Mouse (Mus musculus): ENCODE data around the gene Rtn4r. TPM values are rescaled to one million over a fixed set of nuclear protein-coding genes. Genes with fewer than 3 reads are reported as not detected.
A peak's percentile ranks its signal among the peaks of the same experiment; 100 is the strongest.

The Rtn4r gene
- 0.65 and 0.68 TPM in 2 replicates for polyA plus RNA-seq (2016; fragmentation: Nextera tagmentation; extraction: Ambion mirVana)

DNA sequence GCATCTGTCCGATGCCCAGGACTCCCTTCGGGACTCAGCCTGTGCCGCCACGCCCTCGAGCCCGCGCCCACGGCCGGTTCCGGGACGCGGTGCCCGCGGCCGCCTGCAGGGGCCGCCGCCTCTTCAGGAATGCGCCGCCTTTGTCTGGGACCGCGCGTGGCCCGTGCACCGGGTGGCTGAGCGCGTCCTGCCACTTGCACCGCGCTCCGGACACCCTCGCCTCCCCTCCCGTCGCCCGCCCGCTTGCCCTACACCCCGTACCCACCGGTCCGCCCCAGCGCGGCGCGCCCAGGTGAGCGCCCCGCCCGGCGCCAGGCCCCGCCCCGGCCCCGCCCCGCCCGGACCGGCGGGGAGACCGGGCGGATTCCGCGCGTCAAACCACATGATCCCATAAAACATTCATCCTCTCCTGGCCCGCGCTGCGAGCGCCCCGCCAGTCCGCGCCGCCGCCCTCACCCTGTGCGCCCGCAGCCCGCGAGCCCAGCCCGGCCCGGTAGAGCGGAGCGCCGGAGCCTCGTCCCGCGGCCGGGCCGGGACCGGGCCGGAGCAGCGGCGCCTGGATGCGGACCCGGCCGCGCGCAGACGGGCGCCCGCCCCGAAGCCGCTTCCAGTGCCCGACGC, at the start of gene Rtn4r:
TSS of gene Rtn4r (plus strand) at position 402 of the 621 bp plus-strand sequence.
- WGBS (ENCODE audit: insufficient replicate concordance), result 1% methylated on average over 94 of the region's 96 CpGs
- Histone ChIP-seq H3K9ac (peak within 1 kb of the TSS; percentile 46; the same call in 1 of the 2 replicates), H3K27me3 (replicated peaks) (peaks cover 87% of the 10 kb centered on the region), H3K4me3 (peak within 1 kb of the TSS; percentile 60), H3K4me2 (peak within 1 kb of the TSS; percentile 75), H3K36me3 (no peaks in the 10 kb centered on the region), H3K9me3 (replicated peaks) (no peaks in the 10 kb centered on the region), H3K27ac (no peak within 1 kb of the TSS), H3K4me1 (peaks cover 12% of the 10 kb centered on the region)
- no peak; the same call in 1 of the 2 replicates for ATAC-seq

DNA sequence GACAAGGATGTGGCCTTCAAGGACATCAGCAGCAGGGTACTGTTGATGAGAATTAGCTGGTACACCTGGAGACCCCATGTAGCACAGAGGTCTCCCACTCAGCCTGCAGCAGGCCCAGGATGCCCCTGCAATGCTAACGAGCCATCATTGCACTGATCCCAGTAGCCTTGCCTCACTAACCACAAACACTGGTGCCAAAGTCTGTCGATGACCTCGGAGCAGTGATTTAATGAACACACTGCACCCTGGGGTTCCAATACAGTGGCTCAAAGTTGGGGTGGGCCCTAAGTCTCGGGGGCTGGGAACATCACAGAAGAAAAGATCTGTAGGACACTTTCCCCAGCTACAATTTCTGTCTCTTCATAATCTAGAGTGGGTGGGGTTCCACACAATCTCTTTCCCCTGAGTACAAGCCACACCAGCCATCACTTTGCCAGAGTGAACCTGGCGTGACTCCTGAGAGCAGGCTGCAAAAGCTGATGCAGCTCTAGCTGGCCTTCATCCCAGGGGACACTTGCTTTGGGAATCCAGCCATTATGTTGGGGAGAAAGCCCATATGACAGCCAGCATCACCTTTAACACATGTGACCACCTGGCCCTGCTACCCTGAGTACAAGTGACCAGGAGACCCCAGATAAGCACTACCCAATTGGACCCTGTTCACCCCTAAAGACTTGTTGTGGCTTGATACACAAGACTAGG, 49.0 kb upstream of the Rtn4r start:
- Histone ChIP-seq H3K9ac (no peak overlapping the region), H3K9me3 (replicated peaks) (no peaks in the 10 kb centered on the region), H3K4me3 (no peak overlapping the region), H3K4me1 (peaks cover 6% of the 10 kb centered on the region; the same call in 1 of the 2 replicates), H3K27ac (no peak overlapping the region), H3K27me3 (replicated peaks) (no peaks in the 10 kb centered on the region), H3K36me3 (peaks cover 8% of the 10 kb centered on the region; the same call in 1 of the 2 replicates), H3K4me2 (no peak overlapping the region)
- ATAC-seq, result no peak
- WGBS (ENCODE audit: insufficient replicate concordance), result 62% methylated on average over 5 of the region's 5 CpGs

DNA sequence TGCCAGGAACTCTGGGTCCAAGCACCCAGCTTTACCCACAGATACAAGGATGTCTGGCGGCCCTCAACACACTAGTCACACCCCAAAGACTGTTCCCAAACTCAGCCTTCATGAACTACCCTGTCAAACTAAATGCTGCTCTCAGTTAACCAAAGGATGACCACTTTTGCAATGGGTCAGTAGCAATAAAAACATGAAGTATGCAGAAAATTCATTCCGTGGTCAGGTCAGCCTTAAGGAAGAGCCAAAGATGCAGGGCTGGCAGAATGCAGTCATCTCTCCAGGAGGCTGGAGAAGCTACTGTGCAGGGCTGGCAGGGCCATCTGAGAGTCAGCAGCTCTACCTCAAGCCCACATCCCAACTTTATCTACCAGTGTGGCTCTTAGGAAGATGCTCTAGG, 48.1 kb upstream of the Rtn4r start:
- Histone ChIP-seq H3K9ac (no peak overlapping the region), H3K4me3 (no peak overlapping the region), H3K27me3 (replicated peaks) (no peaks in the 10 kb centered on the region), H3K4me2 (no peak overlapping the region), H3K9me3 (replicated peaks) (no peaks in the 10 kb centered on the region), H3K36me3 (peaks cover 8% of the 10 kb centered on the region; the same call in 1 of the 2 replicates), H3K4me1 (peaks cover 6% of the 10 kb centered on the region; the same call in 1 of the 2 replicates), H3K27ac (no peak overlapping the region)
- WGBS (ENCODE audit: insufficient replicate concordance), result 71% methylated on average over 2 of the region's 2 CpGs
- ATAC-seq, result no peak

DNA sequence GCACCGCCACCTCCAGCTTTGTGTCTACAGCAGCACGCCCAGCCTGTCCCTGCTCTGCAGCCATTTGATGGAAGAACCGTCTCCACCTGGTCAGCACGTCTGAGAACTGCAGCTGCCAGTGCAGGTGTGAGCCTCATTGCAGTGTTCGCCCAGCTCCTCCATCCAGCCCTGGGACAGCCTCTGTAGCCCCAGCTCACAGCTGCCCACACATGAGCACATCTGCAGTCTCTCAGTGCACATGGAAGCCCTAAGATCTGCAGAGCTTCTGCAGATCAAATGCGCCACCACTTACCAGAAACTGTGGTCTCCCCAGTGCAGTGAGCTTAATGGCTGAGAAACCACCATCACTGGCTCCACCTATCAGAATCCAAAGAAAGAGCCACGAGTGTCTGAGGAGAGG, 47.3 kb upstream of the Rtn4r start:
- H3K4me2 ChIP-seq, result no peak overlapping the region
- WGBS (ENCODE audit: insufficient replicate concordance), result 68% methylated on average over 7 of the region's 7 CpGs
- H3K9me3 ChIP-seq (replicated peaks), result no peaks in the 10 kb centered on the region
- H3K4me1 ChIP-seq, result peaks cover 6% of the 10 kb centered on the region; the same call in 1 of the 2 replicates
- H3K27me3 ChIP-seq (replicated peaks), result no peaks in the 10 kb centered on the region
- H3K36me3 ChIP-seq, result peaks cover 8% of the 10 kb centered on the region; the same call in 1 of the 2 replicates
- ATAC-seq, result no peak
- H3K4me3 ChIP-seq, result no peak overlapping the region
- no peak overlapping the region for H3K27ac ChIP-seq
- no peak overlapping the region for H3K9ac ChIP-seq

DNA sequence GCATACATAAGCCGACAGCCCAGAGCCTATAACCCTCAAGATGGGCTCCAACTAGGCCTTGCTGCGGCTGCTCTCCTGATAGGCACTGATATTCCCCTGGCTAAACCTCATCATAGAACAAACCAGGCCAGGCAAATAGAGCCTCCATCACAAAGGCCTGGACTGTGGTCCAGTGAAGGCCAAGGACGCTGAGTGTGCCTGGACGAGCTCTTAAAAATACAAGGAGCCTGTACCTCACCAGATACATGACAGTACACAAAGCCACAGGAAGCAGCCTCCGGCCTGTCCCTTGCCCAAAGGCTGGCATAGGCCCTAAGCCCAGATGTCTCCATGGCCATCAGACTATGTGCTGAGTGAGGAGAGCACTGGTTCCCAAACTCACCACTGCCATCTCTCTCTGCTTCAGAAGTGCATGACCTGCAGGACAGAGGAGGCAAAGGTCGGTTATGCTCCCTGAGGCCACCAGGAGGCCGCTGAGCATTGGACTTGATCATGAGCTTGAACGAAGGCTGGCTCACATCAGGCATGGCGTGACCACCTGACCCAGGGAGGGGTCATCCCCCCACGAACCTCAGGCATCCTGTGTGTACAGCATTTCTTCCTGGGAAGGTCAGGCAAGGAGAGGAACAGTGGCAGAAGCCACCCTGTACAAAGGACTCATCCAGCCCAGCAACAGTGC, 46.2 kb upstream of the Rtn4r start:
- WGBS (ENCODE audit: insufficient replicate concordance), result 69% methylated on average over 10 of the region's 10 CpGs
- ATAC-seq, result no peak

DNA sequence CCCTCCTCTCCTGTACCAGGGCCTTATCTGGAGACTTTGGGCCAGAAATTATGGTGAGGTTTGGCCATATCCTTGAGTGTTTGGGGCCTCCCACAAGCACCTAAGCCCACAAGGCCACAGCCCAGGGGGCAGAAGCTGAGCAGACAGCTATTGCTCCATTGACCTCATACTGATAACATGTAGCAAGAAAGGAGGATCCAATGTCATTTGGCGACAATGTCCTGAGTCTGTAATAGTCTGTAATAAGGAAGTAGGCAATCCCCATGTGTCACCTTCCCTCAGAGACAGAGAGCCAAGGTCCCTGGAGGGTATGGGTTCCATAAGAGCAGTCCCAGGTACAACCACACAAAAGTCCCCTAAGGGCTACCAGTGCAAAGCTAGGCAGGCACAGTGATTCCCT, 45.2 kb upstream of the Rtn4r start:
- H3K4me3 ChIP-seq, result no peak overlapping the region
- H3K27me3 ChIP-seq (replicated peaks), result 0 out of 2 replicates have a peak, but pooled peaks cover 3% of the 10 kb centered on the region
- no peak for ATAC-seq
- no peak overlapping the region for H3K27ac ChIP-seq
- WGBS (ENCODE audit: insufficient replicate concordance), result 46% methylated on average over 1 of the region's 1 CpGs
- H3K9ac ChIP-seq, result no peak overlapping the region
- no peaks in the 10 kb centered on the region for H3K9me3 ChIP-seq (replicated peaks)
- no peak overlapping the region for H3K4me2 ChIP-seq
- peaks cover 3% of the 10 kb centered on the region; the same call in 1 of the 2 replicates for H3K36me3 ChIP-seq
- peaks cover 7% of the 10 kb centered on the region for H3K4me1 ChIP-seq

More for the DNA sequence above, 46.2 kb upstream of the Rtn4r start:
- H3K9me3 ChIP-seq (replicated peaks), result no peaks in the 10 kb centered on the region
- no peaks in the 10 kb centered on the region for H3K27me3 ChIP-seq (replicated peaks)
- no peak overlapping the region for H3K4me2 ChIP-seq
- H3K36me3 ChIP-seq, result peaks cover 8% of the 10 kb centered on the region; the same call in 1 of the 2 replicates
- peaks cover 6% of the 10 kb centered on the region; the same call in 1 of the 2 replicates for H3K4me1 ChIP-seq
- no peak overlapping the region for H3K9ac ChIP-seq
- H3K27ac ChIP-seq, result no peak overlapping the region
- H3K4me3 ChIP-seq, result no peak overlapping the region

DNA sequence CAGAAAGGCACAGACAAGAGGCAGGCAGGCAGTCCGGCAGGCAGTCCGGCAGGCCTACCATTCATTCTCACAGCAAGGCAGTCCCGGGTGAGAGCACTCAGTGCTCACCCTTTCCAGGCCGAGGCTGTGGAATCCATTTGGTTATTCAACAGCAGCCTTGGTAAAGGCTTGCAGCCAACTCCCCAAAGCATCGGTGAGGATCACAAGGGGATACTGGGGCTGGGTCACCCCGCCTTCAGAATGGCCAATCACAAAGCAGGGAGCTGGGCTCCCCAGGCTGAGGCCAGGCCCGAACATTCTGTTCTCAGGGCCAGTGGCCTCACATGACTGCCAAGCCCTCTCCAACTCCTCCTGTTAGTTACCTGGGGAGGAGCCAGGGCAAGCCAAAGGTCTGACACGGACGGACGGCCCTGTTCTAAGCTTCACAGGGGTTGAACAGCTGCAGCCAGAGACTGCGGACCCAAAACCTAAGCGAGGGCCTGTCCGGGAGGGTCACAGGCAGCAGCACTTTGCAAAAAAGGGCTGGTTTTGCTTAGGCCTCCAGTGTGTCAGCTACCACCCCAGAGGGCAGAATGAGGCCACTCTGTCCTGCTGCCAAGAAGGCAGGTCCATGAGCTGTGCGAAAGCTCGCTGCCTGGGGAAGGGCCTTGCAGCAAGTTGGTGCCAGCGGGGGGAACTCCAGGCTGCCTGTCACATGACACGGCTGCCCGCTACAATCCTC, 44.1 kb upstream of the Rtn4r start:
- WGBS (ENCODE audit: insufficient replicate concordance), result 77% methylated on average over 18 of the region's 18 CpGs
- H3K9ac ChIP-seq, result no peak overlapping the region
- H3K36me3 ChIP-seq, result no peaks in the 10 kb centered on the region
- H3K4me2 ChIP-seq, result no peak overlapping the region
- ATAC-seq, result no peak
- no peak overlapping the region for H3K27ac ChIP-seq
- H3K4me3 ChIP-seq, result no peak overlapping the region
- peaks cover 18% of the 10 kb centered on the region for H3K4me1 ChIP-seq
- H3K9me3 ChIP-seq (replicated peaks), result no peaks in the 10 kb centered on the region
- peaks cover 14% of the 10 kb centered on the region for H3K27me3 ChIP-seq (replicated peaks)

DNA sequence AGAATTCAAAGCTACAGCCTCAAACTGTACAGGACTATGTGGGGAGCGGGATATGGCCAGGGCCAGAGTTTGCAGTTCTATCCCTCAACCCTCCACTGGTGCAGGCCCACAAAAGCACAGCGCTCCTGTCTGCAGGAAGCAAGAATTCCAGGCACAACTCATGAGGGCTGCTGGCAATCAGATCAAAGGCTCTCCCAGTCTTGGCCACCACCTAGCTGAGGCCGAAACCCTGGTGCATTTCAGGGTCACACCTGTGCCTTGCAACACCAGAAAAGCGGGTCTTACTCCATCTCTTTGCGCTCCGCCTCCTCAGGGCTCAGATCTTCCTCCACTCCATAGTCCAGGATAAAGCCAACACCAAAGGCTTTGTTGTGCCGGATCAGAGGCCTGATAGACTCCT, 43.2 kb upstream of the Rtn4r start:
- no peak overlapping the region for H3K4me3 ChIP-seq
- H3K27ac ChIP-seq, result no peak overlapping the region
- H3K4me2 ChIP-seq, result no peak overlapping the region
- H3K4me1 ChIP-seq, result peaks cover 27% of the 10 kb centered on the region
- 79% methylated on average over 7 of the region's 7 CpGs for WGBS (ENCODE audit: insufficient replicate concordance)
- peaks cover 22% of the 10 kb centered on the region for H3K27me3 ChIP-seq (replicated peaks)
- H3K9me3 ChIP-seq (replicated peaks), result no peaks in the 10 kb centered on the region
- H3K36me3 ChIP-seq, result no peaks in the 10 kb centered on the region
- ATAC-seq, result no peak
- H3K9ac ChIP-seq, result no peak overlapping the region

DNA sequence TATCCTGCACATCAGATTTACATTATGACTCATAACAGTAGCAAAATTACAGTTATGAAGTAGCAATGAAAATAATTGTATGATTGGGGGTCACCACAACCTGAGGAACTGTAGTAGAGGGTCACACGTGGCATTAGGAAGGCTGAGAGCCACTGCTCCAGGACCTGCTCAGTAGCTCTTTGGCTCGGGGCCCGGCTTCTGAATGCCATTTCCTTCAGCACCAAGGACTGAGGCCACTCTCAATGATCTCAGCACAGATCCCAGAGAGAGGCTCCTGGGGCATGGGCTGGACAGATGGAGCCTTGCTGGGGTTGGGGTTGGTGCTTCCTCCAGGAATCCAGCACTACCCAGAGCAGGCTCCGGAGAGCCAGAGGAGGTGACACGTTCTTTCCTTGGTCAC, 40.3 kb upstream of the Rtn4r start:
- H3K4me2 ChIP-seq, result no peak overlapping the region
- 68% methylated on average over 5 of the region's 5 CpGs for WGBS (ENCODE audit: insufficient replicate concordance)
- no peak for ATAC-seq
- H3K9me3 ChIP-seq (replicated peaks), result no peaks in the 10 kb centered on the region
- H3K36me3 ChIP-seq, result no peaks in the 10 kb centered on the region
- H3K27ac ChIP-seq, result no peak overlapping the region
- peaks cover 28% of the 10 kb centered on the region for H3K4me1 ChIP-seq
- peaks cover 35% of the 10 kb centered on the region for H3K27me3 ChIP-seq (replicated peaks)
- H3K4me3 ChIP-seq, result no peak overlapping the region
- no peak overlapping the region for H3K9ac ChIP-seq

DNA sequence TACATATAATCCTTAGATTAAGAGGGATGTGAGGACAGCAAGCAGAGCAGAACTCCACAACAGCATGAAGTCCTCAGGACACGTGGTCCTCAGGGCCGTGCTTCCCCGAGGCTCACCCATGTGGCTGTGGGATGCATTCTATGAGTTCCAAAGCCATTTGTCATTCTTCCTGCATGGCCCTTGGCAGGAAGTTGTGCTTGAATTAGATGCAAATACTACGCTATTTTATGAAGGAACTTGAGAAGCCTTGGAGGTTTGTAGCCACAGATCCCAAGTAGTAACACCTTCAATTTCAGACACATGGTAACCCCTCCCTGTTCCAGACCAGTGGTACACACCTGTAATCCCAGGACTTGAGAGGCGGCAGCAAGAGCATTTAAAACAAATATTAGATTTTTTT, 31.1 kb upstream of the Rtn4r start:
- Histone ChIP-seq H3K27me3 (replicated peaks) (no peaks in the 10 kb centered on the region), H3K27ac (no peak overlapping the region), H3K4me2 (no peak overlapping the region), H3K4me1 (no peaks in the 10 kb centered on the region), H3K36me3 (no peaks in the 10 kb centered on the region), H3K9me3 (replicated peaks) (peaks cover 5% of the 10 kb centered on the region; the same call in 1 of the 2 replicates), H3K4me3 (no peak overlapping the region), H3K9ac (no peak overlapping the region)
- no peak for ATAC-seq
- 38% methylated on average over 5 of the region's 5 CpGs for WGBS (ENCODE audit: insufficient replicate concordance)

DNA sequence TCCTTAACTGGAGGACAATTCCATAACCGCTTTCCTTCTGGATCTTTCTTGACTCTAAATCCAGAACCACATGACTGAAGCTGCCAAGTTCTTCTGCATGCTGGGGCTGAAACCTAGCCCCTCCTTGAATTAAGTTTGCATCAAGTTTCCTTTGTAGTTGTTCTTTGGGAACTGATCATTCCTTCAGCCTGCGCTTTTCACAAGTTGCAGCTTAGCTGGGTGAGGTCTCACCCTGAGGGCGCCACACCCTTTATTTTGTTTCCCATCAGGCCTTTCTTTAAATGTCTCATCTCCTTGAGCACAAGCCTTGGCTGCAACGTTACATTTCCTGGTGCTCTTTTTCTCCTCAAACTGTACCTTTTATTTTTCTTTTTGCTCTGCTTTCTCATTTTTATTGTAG, 24.6 kb upstream of the Rtn4r start:
- Histone ChIP-seq H3K36me3 (no peaks in the 10 kb centered on the region), H3K9ac (no peak overlapping the region), H3K4me2 (no peak overlapping the region), H3K27ac (no peak overlapping the region), H3K9me3 (replicated peaks) (no peaks in the 10 kb centered on the region), H3K4me1 (no peaks in the 10 kb centered on the region), H3K4me3 (no peak overlapping the region), H3K27me3 (replicated peaks) (no peaks in the 10 kb centered on the region)
- ATAC-seq, result no peak
- 68% methylated on average over 4 of the region's 4 CpGs for WGBS (ENCODE audit: insufficient replicate concordance)
